Mouse (Mus musculus) intestine, embryonic 16.5 days (tissue): ENCODE data around the gene Ak9. TPM values are rescaled to one million over a fixed set of nuclear protein-coding genes. Genes with fewer than 3 reads are reported as not detected.

ENCODE experiments used
- ATAC-seq: fragments of 200-750 bp; cut with Nextera tagmentation; 2 replicates; pipeline ENCODE4 v1.8.0; 2017; ENCODE audit warnings: moderate TSS enrichment, moderate library complexity
- H3K27ac ChIP-seq: fragments of 300-500 bp; sonication (generic); 2 replicates; pipeline ENCODE4 v1.5.1; 2014; ENCODE audit warnings: mild to moderate bottlenecking, low read length
- H3K27me3 ChIP-seq: fragments of 300-500 bp; sonication (generic); replicated peaks from 2 replicates; pipeline ENCODE4 v1.6.1; 2014; ENCODE audit warnings: low read length, control low read depth, mixed read lengths; ENCODE audit not compliant: control insufficient read depth, insufficient read depth
- H3K36me3 ChIP-seq: fragments of 300-500 bp; sonication (generic); 2 replicates; pipeline ENCODE4 v1.6.1; 2014; ENCODE audit warnings: low read length, control low read depth; ENCODE audit not compliant: control insufficient read depth, insufficient read depth
- H3K4me1 ChIP-seq: fragments of 300-500 bp; sonication (generic); 2 replicates; pipeline ENCODE4 v1.6.1; 2014; ENCODE audit warnings: low read length, control low read depth, mixed read lengths; ENCODE audit not compliant: control insufficient read depth, insufficient read depth
- H3K4me2 ChIP-seq: fragments of 300-500 bp; sonication (generic); 2 replicates; pipeline ENCODE4 v1.6.1; 2014; ENCODE audit warnings: low read depth, low read length, control low read depth
- H3K4me3 ChIP-seq: fragments of 300-500 bp; sonication (generic); 2 replicates; pipeline ENCODE4 v1.5.1; 2014; ENCODE audit warnings: mild to moderate bottlenecking, low read length
- H3K9ac ChIP-seq: fragments of 300-500 bp; sonication (generic); 2 replicates; pipeline ENCODE4 v1.6.1; 2014; ENCODE audit warnings: low read depth, low read length
- H3K9me3 ChIP-seq: fragments of 300-500 bp; sonication (generic); 2 replicates; pipeline ENCODE4 v1.6.1; 2016; ENCODE audit warnings: low read length, control low read depth; ENCODE audit not compliant: control insufficient read depth
- WGBS: fragments of 180-500 bp; shearing (Covaris S2); extraction: QIAGEN DNeasy Blood & Tissue Kit; methylation state at CpG from one replicate; pipeline ENCODE4 v1.1.7; 2014; 5-methylcytosine and 5-hydroxymethylcytosine counted together
- polyA plus RNA-seq: library from polyadenylated mRNA; unstranded; fragments of >200 nt; fragmentation: Nextera tagmentation; extraction: Ambion mirVana; gene quantifications from 2 replicates; pipeline ENCODE4 v1.2.1, GENCODE M21; 2015

Gene Ak9
- 0.02 and 0.04 TPM in 2 replicates for polyA plus RNA-seq

- 0 out of 2 replicates have a peak, but pooled peaks cover 7% of the 10 kb centered on the region for H3K4me1 ChIP-seq
- no peaks in the 10 kb centered on the region for H3K9me3 ChIP-seq
Observed at GRCm38 (mm10) chr10:41303639-41304444, at the start of gene Ak9. Gene Ak9 (plus strand): TSS chr10:41303980.

DNA sequence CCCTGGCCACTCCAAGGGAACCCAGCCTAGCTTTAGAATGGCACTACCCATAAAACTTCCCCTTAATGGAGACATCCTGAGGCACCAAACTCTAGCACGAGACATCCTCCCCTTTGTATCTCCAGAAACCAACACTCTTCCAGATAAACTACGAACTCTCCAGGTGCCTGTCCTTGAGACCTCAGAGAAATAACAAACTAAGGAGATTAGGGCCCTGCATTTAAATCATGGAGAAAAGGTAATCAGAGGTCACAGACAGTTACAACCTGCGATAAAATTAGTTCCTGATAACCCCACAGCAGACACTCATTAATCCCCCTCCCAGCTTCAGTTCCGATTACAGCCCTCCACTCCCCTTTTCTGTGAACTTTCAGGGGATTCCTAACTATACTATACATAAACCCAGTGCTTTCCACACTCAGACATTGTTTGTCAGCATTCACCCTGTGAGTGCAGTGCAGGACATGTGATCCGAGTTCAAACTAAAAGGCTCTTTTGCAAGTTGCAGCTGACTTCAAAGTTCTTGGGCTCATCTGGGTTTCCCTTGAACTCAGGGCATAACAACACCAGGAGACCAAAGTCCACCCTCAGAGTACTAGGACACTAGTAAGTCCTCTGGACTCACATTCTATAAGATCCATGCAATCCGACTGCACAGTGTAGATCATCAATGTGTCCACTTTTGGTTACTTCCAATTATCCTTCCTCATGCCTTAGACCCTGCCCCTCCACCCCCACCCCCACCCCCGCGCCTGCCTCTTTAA lies 43.4 kb upstream of the Ak9 start:
- H3K27me3 ChIP-seq: no peaks in the 10 kb centered on the region
- H3K27ac ChIP-seq: no peak overlapping the region
- 37% methylated on average over 8 of the region's 8 CpGs for WGBS
- no peak overlapping the region for H3K4me3 ChIP-seq
- H3K4me1 ChIP-seq: peaks cover 4% of the 10 kb centered on the region
- no peaks in the 10 kb centered on the region for H3K36me3 ChIP-seq
- H3K9me3 ChIP-seq: no peaks in the 10 kb centered on the region
- H3K4me2 ChIP-seq: no peak overlapping the region
- no peak overlapping the region for H3K9ac ChIP-seq
- peak; percentile 76 for ATAC-seq

More at GRCm38 (mm10) chr10:41303639-41304444, at the start of gene Ak9:
- peak; percentile 89 for ATAC-seq
- Histone ChIP-seq H3K27ac (0 out of 2 replicates have a peak within 1 kb of the TSS, but pooled peaks have one; percentile 52), H3K4me3 (peak within 1 kb of the TSS; percentile 92), H3K27me3 (no peaks in the 10 kb centered on the region), H3K36me3 (no peaks in the 10 kb centered on the region), H3K9ac (peak within 1 kb of the TSS; percentile 80), H3K4me2 (peak within 1 kb of the TSS; percentile 93)
- WGBS: under 1% methylated on average over 25 of the region's 25 CpGs

GRCm38 (mm10) chr10:41261218-41261617 lies 42.6 kb upstream of the Ak9 start:
- Histone ChIP-seq H3K36me3 (no peaks in the 10 kb centered on the region), H3K4me1 (peaks cover 4% of the 10 kb centered on the region), H3K27ac (no peak overlapping the region), H3K4me3 (no peak overlapping the region), H3K4me2 (no peak overlapping the region), H3K27me3 (no peaks in the 10 kb centered on the region), H3K9ac (no peak overlapping the region), H3K9me3 (no peaks in the 10 kb centered on the region)
- ATAC-seq: peak; percentile 30; the same call in 1 of the 2 replicates
- 56% methylated on average over 1 of the region's 1 CpGs for WGBS

- Histone ChIP-seq H3K4me3 (no peak overlapping the region), H3K27me3 (no peaks in the 10 kb centered on the region), H3K9me3 (no peaks in the 10 kb centered on the region), H3K27ac (no peak overlapping the region), H3K4me1 (peaks cover 4% of the 10 kb centered on the region), H3K9ac (no peak overlapping the region), H3K36me3 (no peaks in the 10 kb centered on the region), H3K4me2 (no peak overlapping the region)
- no peak for ATAC-seq
Observed at GRCm38 (mm10) chr10:41261889-41262288, 41.9 kb upstream of the Ak9 start.

DNA sequence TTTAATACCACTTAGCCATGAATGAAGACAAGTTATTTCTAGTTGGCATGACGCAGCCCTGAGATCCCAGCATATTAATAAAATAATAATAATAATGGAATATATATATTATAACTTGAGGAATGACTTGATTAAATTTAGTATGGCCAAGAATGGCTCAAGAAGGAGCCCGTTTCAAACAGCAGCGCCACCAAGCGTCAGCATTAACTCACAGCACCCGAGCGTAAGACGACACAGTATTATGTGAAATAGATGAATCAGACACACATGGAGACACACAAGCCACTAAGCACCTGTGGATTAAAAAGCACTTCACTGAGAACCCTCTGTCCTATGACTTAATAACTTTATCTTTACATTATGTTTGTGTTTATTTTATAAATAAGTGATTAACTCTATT lies 31.9 kb upstream of the Ak9 start:
- no peak overlapping the region for H3K4me3 ChIP-seq
- no peak overlapping the region for H3K9ac ChIP-seq
- no peaks in the 10 kb centered on the region for H3K27me3 ChIP-seq
- H3K4me2 ChIP-seq: no peak overlapping the region
- H3K27ac ChIP-seq: no peak overlapping the region
- no peaks in the 10 kb centered on the region for H3K4me1 ChIP-seq
- ATAC-seq: no peak
- H3K36me3 ChIP-seq: no peaks in the 10 kb centered on the region
- 52% methylated on average over 7 of the region's 7 CpGs for WGBS
- H3K9me3 ChIP-seq: no peaks in the 10 kb centered on the region

- H3K36me3 ChIP-seq: no peaks in the 10 kb centered on the region
- H3K27me3 ChIP-seq: no peaks in the 10 kb centered on the region
- no peak overlapping the region for H3K27ac ChIP-seq
- 88% methylated on average over 1 of the region's 1 CpGs for WGBS
- H3K4me2 ChIP-seq: no peak overlapping the region
- no peak overlapping the region for H3K9ac ChIP-seq
- H3K4me3 ChIP-seq: no peak overlapping the region
- no peak for ATAC-seq
- no peaks in the 10 kb centered on the region for H3K4me1 ChIP-seq
- no peaks in the 10 kb centered on the region for H3K9me3 ChIP-seq
Observed at GRCm38 (mm10) chr10:41274871-41275270, 28.9 kb upstream of the Ak9 start.

- peak; percentile 56 for ATAC-seq
- H3K4me1 ChIP-seq: no peaks in the 10 kb centered on the region
- 0 out of 2 replicates have a peak overlapping the region, but pooled peaks have one; percentile 32 for H3K27ac ChIP-seq
- H3K9me3 ChIP-seq: no peaks in the 10 kb centered on the region
- no peak overlapping the region for H3K9ac ChIP-seq
- H3K27me3 ChIP-seq: no peaks in the 10 kb centered on the region
- no peak overlapping the region for H3K4me3 ChIP-seq
- H3K36me3 ChIP-seq: no peaks in the 10 kb centered on the region
- WGBS: 70% methylated on average over 1 of the region's 1 CpGs
- no peak overlapping the region for H3K4me2 ChIP-seq
Observed at GRCm38 (mm10) chr10:41278808-41279207, 25.0 kb upstream of the Ak9 start.

GRCm38 (mm10) chr10:41280177-41280576 lies 23.6 kb upstream of the Ak9 start:
- H3K27ac ChIP-seq: no peak overlapping the region
- H3K9ac ChIP-seq: no peak overlapping the region
- 66% methylated on average over 6 of the region's 6 CpGs for WGBS
- no peaks in the 10 kb centered on the region for H3K27me3 ChIP-seq
- H3K36me3 ChIP-seq: no peaks in the 10 kb centered on the region
- H3K9me3 ChIP-seq: no peaks in the 10 kb centered on the region
- H3K4me3 ChIP-seq: no peak overlapping the region
- no peaks in the 10 kb centered on the region for H3K4me1 ChIP-seq
- no peak overlapping the region for H3K4me2 ChIP-seq
- ATAC-seq: no peak

DNA sequence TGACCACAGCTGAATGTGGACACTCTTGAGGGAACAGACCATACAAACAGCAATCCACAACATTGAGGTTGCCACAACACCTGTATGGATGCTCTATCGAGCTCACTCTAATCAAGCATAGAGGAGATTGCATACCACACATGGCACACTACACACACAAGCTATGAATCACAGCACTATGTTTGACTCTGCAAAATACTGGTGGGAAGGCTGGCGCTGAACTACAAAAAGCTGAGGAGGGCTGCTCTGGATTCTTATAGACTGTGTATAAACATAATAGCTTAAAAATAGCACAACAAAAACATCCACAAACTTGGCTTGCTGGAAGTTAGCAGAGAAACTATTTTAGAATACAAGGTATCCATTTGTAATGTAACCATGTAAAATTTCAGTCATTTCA lies 23.0 kb upstream of the Ak9 start:
- WGBS: 73% methylated on average over 2 of the region's 2 CpGs
- Histone ChIP-seq H3K4me1 (no peaks in the 10 kb centered on the region), H3K4me2 (no peak overlapping the region), H3K27ac (no peak overlapping the region), H3K27me3 (no peaks in the 10 kb centered on the region), H3K4me3 (no peak overlapping the region), H3K9me3 (no peaks in the 10 kb centered on the region), H3K36me3 (no peaks in the 10 kb centered on the region), H3K9ac (no peak overlapping the region)
- no peak for ATAC-seq
